Mouse (Mus musculus) layer of hippocampus, adult 9-10 months (tissue): Measurements from ENCODE around the gene Ssr2.

ENCODE experiments used
- DNase-seq: peaks from one replicate; pipeline ENCODE4 v3.0.0; 2022; ENCODE audit warnings: low spot score

Ssr2 gene

GRCm38 (mm10) chr3:88623346-88624135, 47.9 kb downstream of the Ssr2 start:
- no peak for DNase-seq

GRCm38 (mm10) chr3:88624324-88624723, 48.6 kb downstream of the Ssr2 start:
- no peak for DNase-seq

- no peak for DNase-seq
Measured at GRCm38 (mm10) chr3:88624951-88625350, 49.3 kb downstream of the Ssr2 start.

- DNase-seq, result no peak
Measured at GRCm38 (mm10) chr3:88625531-88625930, 49.9 kb downstream of the Ssr2 start.

- DNase-seq, result no peak
Measured at GRCm38 (mm10) chr3:88626316-88626715, 50.6 kb downstream of the Ssr2 start.

GRCm38 (mm10) chr3:88627114-88627513, 51.4 kb downstream of the Ssr2 start:
- DNase-seq, result no peak

- no peak for DNase-seq
Measured at GRCm38 (mm10) chr3:88627535-88627934, 51.9 kb downstream of the Ssr2 start.

- no peak for DNase-seq
Measured at GRCm38 (mm10) chr3:88628766-88629165, 53.1 kb downstream of the Ssr2 start.

- DNase-seq, result peak; percentile 74
Measured at GRCm38 (mm10) chr3:88629244-88629643, 53.6 kb downstream of the Ssr2 start.

GRCm38 (mm10) chr3:88630018-88630417, 54.3 kb downstream of the Ssr2 start:
- no peak for DNase-seq

GRCm38 (mm10) chr3:88630849-88631341, 55.2 kb downstream of the Ssr2 start:
- no peak for DNase-seq

GRCm38 (mm10) chr3:88631921-88632587, 56.4 kb downstream of the Ssr2 start:
- no peak for DNase-seq

- DNase-seq, result no peak
Measured at GRCm38 (mm10) chr3:88633056-88633455, 57.4 kb downstream of the Ssr2 start.

- DNase-seq, result no peak
Measured at GRCm38 (mm10) chr3:88635506-88636275, 60.0 kb downstream of the Ssr2 start.

GRCm38 (mm10) chr3:88636555-88636986, 60.9 kb downstream of the Ssr2 start:
- DNase-seq, result no peak

GRCm38 (mm10) chr3:88637134-88637533, 61.5 kb downstream of the Ssr2 start:
- DNase-seq, result no peak
